Mouse (Mus musculus) lung, postnatal 0 days (tissue): Measurements from ENCODE around the gene Rfx6.

Experiments used
- CTCF ChIP-seq: IDR thresholded peaks from 2 replicates; pipeline ENCODE4 v1.5.1; 2016; ENCODE audit warnings: antibody characterized with exemption, mild to moderate bottlenecking
- EP300 ChIP-seq: IDR thresholded peaks from 2 replicates; pipeline ENCODE4 v1.6.1; 2016; ENCODE audit warnings: antibody characterized with exemption, mild to moderate bottlenecking, control low read depth

DNA sequence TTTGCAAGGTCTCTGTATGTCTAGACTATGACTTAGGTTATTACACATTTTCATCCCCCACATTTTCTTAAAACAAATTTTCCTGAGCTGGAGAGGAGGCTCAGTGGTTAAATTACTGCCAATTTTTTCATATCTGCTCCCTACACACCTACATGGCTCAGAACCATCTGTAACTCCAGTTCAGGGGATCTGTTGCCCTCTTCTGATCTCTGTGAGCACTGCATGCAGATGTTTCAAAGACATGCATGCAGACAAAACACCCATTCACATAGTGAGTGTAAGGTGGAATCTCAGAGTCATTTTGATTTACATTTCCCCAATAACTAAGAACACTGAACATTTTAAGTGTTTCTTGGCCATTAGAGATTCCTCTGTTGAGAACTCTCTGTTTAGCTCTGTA lies 8.2 kb upstream of the Rfx6 start:
- TF ChIP-seq CTCF (peak; percentile 35), EP300 (no peak)
